Mouse (Mus musculus) left cerebral cortex, postnatal 36 days (tissue): ENCODE results near the gene Rtkn. TPM values are rescaled to one million over a fixed set of nuclear protein-coding genes. Genes with fewer than 3 reads are reported as not detected.

Source experiments
- microRNA-seq: library from miRNA; unstranded; fragments of <30 nt; microRNA quantifications from one replicate; pipeline ENCODE4 v1.2.0, GENCODE M21; 2022
- total RNA-seq, 2 experiments: library from RNA; stranded (reverse); gene quantifications; 2 replicates each; pipeline ENCODE4 v1.2.3; 2021

Rtkn gene
- total RNA-seq, 2 experiments from 2014 or later = 88.7 to 105 TPM

Small RNAs within 50 kb of the gene (microRNA-seq; reads per million reads assigned to microRNA genes)
- gene Mir3470a = not detected

Other genes starting within 250 kb of the Rtkn start
- gene Sema4f, start 195.7 kb upstream of the Rtkn start, total RNA-seq = 10 to 100 TPM; 37.2 to 39.0 TPM
- under 1 TPM in 1 of 2 experiments, not detected in 1; 0.22 TPM for gene M1ap, start 188.6 kb upstream of the Rtkn start, total RNA-seq
- 1 to 10 TPM; 1.9 to 2.3 TPM for gene Dok1, start 102.0 kb upstream of the Rtkn start, total RNA-seq
- 1 to 10 TPM; 2.7 to 4.9 TPM for gene Loxl3, start 101.3 kb upstream of the Rtkn start, total RNA-seq
- gene Aup1, start 80.9 kb upstream of the Rtkn start, total RNA-seq = 100 to 1,000 TPM; 112 to 131 TPM
- gene Htra2, start 80.2 kb upstream of the Rtkn start, total RNA-seq = 10 to 100 TPM; 41.6 to 48.5 TPM
- under 1 TPM; 0.37 to 0.97 TPM for gene Dqx1, start 77.6 kb upstream of the Rtkn start, total RNA-seq
- not detected for gene Tlx2, start 65.2 kb upstream of the Rtkn start, total RNA-seq
- 10 to 100 TPM; 21.6 to 35.9 TPM for gene Pcgf1, start 57.6 kb upstream of the Rtkn start, total RNA-seq
- not detected for gene Lbx2, start 49.1 kb upstream of the Rtkn start, total RNA-seq
- 1 to 10 TPM; 5.1 to 9.0 TPM for gene Ccdc142, start 33.9 kb upstream of the Rtkn start, total RNA-seq
- gene Gm42688, start 33.8 kb upstream of the Rtkn start, total RNA-seq = 1 to 10 TPM; 5.3 to 5.9 TPM
- 10 to 100 TPM; 54.4 to 58.7 TPM for gene Mrpl53, start 26.4 kb upstream of the Rtkn start, total RNA-seq
- gene Mogs, start 20.0 kb upstream of the Rtkn start, total RNA-seq = 10 to 100 TPM; 29.4 to 30.0 TPM
- 10 to 100 TPM; 33.5 to 46.6 TPM for gene Wbp1, start 13.9 kb upstream of the Rtkn start, total RNA-seq
- gene Ino80b, start 10.0 kb upstream of the Rtkn start, total RNA-seq = 10 to 100 TPM; 20.5 to 26.0 TPM
- 10 to 100 TPM; 29.1 to 31.3 TPM for gene Wdr54, start 20.9 kb downstream of the Rtkn start, total RNA-seq
- 10 to 100 TPM; 27.4 to 31.5 TPM for gene 1700003E16Rik, start 20.9 kb downstream of the Rtkn start, total RNA-seq
- gene Dctn1, start 30.5 kb downstream of the Rtkn start, total RNA-seq = 100 to 1,000 TPM; 373 to 386 TPM
- under 1 TPM; 0.25 to 0.69 TPM for gene Slc4a5, start 84.4 kb downstream of the Rtkn start, total RNA-seq
- gene Mthfd2, start 190.4 kb downstream of the Rtkn start, total RNA-seq = 1 to 10 TPM; 4.6 to 6.2 TPM
- gene Mob1a, start 190.6 kb downstream of the Rtkn start, total RNA-seq = 10 to 100 TPM; 19.0 to 20.8 TPM
- 10 to 100 TPM; 46.8 to 50.5 TPM for gene Bola3, start 213.7 kb downstream of the Rtkn start, total RNA-seq